Mouse (Mus musculus): ENCODE measurements at regions not wholly inside any gene's neighbourhood (a gene's known extent, or its start where the extent isn't known, plus 50 kb on each side); places are given as distances from the start of the nearest gene placed in this dataset.

DNA sequence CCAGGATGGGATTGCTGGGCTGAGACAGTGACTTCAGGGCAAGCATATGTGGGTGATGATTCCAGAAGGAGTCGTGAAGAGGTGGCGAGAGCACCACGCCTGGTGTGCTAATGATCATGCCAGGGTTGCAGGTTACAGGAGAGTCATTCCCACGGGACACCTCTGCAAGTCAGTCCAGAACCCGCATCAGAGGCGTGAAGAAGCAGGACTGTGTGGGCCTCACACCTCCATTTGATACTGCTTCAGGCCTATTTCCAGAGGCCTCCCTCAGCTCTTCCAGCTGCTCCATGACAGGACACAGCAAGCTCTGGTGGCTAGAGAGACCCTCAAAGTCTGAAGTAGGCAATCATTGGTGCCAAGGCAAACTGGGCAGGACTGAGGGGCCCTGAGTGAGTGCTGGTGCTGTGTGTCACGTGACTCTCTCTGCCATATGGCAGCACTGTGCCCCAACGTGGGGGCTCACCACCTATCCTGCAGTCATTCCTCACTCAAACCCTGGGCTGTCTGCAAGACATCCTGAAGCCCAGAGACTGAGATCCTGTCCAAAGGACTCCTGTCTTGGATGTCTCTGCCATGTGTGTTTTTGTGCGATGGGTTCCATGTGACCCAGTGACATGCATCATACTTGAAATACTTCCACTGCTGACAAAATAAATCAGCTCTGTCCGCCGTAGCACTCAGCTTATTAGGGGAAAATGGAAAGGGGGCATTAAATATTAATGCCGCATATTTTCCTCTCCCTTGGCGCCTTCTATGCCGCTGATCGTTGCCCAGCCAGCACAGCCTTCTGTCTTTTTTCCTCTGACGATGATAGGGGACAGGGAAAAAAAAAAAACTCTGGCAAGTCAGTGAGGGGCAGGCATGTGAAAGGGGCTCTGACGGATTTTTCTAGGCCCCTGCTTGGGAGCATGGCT is 247.6 kb upstream of the Habp2 start:
- DNase-seq (ENCODE audit: low spot score), result no peak

DNA sequence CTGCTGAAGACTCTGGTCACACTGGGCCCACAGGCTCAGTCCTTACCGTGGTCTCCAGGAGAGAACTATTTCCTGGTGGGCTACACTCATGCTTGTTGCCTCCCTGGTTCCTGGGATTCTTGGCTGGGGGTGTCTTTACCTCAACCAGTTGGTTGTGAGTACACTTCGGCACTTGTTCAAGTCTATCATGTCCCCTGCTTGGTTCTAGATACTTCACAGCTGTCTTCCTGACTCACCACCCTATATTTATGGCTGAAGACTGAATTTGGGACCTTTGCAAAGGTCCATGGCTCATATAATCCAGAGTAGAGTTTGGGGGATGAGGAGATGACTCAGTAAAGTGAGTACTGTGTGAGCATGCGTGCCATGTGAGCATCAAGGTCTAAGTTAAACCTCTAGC is 245.0 kb upstream of the Habp2 start:
- no peak for DNase-seq (ENCODE audit: low spot score)

DNA sequence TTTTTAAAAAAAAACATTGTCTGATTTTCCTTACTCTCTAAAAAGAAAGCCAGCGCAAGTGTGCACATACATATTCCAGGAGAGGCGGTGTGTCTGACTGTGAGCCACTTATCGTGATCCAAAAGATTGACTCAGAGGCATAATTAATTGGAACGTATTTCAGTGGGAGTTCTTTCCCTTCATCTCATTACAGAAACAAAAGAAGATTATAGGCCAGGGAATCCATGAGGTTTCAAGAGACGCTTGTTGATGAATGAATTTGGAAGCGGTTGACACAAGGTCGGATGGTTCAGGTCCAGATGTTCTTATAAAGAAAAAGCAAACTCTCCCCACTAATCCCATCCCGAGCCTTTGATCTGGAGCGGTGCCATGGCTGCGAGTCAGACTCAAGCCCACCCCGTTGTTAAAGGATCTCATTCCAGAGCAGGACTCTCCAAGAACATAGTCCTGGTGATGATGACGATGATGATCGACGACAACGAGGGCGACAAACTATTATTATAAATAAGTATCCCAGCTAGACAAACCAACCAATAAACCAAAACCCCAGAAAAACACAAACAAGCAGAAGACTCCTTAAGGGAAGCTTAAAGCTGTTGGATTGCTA is 240.1 kb upstream of the Habp2 start:
- DNase-seq (ENCODE audit: low spot score), result no peak

DNA sequence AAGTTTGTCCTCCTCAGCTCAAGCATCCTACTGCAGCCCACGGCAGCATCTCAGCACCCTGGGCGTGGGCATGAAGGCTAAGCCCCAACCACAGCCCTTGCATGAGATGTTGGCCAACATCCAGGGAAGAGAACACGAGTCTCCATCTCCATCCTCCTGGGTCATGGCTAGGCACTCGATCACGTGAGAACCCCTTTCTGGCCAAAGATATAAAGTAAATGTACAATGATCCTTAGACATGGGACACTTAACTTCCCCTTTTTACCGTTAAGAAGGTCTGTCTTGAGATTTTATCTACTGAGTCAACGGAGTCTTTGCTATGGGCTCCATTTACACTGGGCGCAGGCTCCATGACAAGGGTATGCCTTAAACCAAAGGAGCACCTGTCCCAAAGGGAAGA is 232.8 kb upstream of the Habp2 start:
- no peak for DNase-seq (ENCODE audit: low spot score)

DNA sequence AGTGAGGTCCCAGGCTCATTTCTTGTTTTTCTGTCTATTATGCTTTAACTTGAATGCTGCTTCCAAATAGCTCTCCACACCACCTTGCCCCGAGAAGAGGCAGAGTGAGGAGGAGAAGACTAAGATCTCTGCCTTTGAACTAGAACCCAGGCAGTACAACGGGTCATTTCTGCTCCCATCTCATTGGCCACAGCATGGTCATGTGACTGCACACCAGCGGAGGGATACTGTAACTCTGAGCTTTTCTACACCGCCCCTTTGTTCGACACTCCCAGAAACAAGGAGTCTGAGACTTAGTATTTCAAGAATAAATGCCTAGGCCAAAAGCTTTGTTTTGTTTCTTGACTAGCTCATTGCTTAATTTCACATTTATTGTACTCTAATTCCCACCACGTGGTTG is 230.5 kb upstream of the Habp2 start:
- DNase-seq (ENCODE audit: low spot score), result no peak

DNA sequence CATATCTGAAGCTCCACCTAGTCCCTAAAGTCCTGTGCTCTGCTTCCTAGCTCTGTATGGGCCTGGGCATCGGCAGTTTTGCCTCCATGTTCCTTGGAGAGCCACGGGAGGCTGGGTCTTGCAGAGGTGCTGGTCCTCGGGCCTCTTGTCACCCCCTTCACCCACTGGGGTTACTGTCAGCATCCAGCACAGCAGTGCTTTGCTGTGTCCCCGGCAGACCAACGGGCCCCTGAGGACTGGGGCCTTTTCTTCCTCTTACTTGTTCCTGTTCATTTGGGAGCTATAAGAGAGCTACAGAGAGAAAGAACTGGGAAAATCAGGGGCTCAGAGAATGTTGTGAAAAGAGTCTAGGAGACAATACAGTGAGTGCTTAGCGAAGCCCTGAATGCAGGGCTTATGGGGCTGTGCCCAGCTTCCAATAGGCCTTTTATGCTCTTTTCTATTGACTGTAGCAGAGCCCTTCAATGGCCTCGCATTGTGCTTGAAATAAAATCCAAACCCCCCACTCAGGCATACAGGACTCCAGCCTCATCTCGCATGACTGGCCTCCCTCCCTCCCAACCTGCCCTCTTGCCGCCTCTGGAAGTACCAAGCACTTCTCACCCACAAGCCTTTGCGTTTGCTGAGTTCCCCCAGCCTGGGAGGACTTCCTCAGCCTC is 224.9 kb upstream of the Habp2 start:
- no peak for DNase-seq (ENCODE audit: low spot score)

DNA sequence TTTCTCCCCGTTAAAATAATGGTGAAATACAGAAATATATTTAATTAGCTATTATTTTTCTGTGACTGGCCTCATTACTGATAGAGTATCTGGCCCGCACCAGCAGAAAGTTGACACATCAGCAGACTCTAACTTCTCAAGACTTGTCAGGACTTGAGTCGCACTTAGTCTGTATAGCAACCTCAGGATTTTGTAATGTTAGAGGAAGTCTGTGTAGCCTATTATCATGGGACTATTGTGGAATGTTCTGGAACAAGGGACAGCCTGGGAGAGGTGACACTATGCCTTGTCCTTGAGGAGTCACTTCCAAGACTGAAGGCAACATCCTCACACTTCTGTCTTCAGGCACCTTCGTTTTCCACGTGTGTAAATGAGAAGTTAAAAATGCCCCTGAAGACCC is 223.8 kb upstream of the Habp2 start:
- no peak for DNase-seq (ENCODE audit: low spot score)

DNA sequence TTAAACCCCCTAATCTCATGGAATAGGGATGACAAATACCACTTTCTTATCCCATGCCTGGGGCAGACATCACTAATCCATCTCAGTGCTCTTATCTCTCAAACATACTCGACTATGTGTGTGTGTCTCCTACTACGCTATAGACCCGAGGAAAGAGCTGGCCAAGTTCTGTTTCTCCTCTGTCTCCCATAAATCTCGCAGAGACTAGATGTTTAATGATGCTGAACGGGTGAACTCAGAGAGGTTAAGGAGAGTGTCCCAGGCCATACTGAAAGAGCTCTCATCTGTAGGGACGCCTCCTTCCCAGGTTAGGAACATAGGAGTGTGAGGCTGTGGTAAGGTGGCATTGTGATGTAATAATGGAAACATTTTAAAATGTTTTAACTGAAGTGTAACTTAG is 221.2 kb upstream of the Habp2 start:
- DNase-seq (ENCODE audit: low spot score), result no peak

DNA sequence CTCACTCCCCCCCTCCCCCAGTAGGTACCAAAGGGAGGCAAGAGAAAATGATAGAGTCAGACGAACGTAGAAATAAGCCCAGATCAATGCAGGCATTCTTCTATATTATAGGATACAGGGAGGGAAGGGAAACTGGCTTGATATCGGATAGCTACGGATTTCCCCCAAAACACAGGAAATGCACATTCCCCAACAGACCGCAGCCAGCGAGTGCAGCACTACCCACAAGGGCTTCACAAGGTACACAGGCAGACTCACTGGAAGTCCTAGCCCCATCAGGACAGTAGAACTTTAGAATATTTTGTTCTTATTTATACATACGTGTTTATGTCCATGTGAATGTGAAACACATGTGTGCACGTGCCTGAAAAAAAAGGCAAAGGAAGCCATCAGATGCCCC is 218.8 kb upstream of the Habp2 start:
- no peak for DNase-seq (ENCODE audit: low spot score)

DNA sequence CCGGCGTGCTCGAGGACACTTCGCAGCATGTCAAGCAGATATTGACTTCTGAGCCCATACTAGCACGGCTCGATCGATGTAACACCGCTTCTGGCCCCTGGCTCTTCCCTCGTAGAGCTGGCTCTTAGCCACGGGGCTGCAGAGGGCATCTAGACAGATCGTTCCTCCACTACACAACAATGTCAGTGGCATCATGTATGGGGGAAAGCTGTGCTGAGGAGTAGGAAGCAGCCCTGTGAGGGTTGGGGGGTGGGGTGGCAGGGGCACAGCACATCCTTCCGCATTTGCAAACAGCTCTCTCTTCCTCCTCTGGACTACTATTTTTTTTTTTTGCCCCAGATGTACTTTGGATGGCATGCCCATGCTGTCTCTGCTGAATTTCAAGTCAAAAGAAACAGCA is 218.1 kb upstream of the Habp2 start:
- no peak for DNase-seq (ENCODE audit: low spot score)

DNA sequence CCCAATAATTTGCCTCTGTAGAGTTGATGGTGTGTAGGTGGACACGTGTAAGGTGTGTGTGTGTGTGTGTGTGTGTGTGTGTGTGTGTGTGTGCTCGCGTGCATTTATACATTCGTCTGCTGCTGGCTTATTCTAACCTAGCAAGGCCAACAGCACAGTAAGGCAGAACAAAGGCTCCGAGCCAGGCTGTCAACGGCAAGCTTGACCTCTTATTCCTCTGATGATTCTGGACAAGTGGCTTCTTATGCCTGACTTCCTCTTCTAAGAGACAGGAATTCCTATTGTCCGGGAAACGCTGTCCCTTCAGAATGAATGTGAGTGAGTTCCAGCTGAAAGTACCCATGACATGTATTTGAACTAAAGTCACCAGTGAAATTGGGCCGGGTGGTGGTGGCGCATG is 217.7 kb upstream of the Habp2 start:
- no peak for DNase-seq (ENCODE audit: low spot score)

DNA sequence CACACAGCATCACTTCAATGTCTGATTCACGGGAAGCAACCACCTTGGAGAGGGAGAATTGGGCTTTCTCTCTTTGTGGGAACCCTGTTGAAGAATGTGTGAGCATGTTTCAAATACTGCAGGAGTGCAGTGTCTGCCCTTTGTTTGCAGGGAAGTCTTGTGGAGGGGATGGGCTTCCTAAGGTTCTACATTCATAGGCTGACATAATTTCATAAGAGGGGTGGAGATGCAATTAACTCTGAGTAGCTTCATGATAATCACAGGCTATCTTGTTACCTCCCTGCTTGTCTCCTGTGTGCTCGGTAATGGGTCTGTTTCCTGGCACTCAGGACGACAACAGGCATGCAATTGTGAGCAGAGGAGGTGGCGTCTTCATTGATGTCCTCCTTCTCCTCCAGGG is 215.6 kb upstream of the Habp2 start:
- DNase-seq (ENCODE audit: low spot score), result no peak

DNA sequence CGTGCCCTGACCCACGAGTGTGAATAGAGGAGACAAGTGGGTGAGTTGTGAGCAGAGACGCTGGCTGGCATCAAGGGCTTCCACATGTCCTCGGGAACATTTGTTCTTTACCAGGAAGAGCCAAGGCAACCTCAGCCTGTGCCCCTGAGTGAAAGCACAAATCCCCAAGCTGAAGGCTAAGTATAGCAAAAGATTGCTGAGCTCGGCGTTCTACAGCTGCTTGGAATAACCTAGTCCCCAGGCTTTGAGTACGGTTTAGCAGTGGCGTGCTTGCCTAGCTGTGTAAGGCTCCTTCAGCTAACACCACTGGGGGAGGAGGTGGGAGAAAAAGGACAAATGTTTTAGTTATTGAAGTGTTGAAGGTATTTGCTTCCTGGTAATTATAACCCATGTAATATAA is 210.8 kb upstream of the Habp2 start:
- no peak for DNase-seq (ENCODE audit: low spot score)

DNA sequence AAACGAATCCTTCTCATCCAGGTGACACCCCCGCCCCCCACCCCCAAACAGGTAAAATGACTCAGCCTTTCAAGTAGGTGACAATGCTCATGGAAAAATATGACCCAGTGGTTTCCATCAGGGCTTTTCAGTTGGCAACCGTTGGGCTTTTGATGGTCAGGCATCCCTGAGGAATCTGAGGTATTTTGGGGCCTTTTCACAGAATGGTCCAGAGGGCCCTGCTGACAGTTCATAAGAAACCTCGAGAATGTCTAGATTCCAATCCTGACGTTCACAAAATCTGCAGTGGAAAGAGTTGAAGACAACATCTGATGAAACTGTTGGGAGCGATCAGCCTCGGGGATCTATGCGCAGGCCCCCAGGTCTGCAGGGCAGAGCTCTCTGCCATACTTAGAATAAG is 209.4 kb upstream of the Habp2 start:
- no peak for DNase-seq (ENCODE audit: low spot score)

DNA sequence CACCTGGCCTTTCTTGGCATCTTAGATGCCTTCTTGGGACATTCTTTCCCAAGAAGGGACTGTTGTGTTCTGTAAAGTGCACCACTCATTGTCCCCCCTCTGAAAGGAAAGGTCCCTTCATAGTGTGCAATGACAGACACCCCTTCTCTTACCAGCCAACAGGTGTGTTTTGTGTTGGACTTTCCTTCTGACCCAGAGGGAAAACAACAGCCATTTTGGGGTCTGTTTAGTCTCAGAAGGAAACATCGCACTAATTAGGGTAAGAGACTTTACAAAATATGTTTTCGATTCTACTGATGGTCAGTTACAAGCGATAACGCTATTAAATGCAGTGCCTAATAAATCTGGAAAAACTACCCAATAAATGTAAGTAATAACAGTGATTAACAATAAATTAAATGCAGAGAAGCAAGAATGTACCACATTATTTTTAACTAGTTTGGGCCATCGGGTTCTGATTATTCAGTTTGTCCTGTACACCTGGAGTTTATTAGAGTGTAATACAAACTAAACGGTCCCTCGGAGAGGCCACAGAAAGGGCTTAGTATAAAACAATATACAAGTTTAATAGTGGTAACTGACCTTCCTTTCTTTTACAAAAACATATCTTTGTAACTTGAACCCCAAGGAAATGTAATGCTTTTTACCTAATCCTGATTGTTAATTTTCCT is 200.4 kb upstream of the Habp2 start:
- no peak for DNase-seq (ENCODE audit: low spot score)

DNA sequence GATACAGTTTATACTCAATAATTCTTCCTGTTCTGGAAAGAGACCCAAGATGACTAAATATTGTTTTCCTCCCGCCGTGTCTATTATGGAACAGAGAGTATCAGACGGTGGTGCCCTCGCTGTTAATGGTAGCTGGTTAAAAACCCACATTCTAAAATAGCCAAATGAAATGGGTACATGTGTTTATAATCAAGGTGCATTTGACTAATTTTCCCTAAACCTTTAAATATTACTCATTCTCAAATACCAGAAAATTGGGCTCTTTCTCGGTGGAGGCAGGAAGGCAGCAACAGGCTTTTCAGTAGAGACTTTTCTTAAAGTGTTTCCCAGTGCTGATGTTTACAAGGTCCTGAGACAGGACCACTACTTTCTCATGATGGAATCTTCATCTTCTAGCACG is 199.8 kb upstream of the Habp2 start:
- no peak for DNase-seq (ENCODE audit: low spot score)

DNA sequence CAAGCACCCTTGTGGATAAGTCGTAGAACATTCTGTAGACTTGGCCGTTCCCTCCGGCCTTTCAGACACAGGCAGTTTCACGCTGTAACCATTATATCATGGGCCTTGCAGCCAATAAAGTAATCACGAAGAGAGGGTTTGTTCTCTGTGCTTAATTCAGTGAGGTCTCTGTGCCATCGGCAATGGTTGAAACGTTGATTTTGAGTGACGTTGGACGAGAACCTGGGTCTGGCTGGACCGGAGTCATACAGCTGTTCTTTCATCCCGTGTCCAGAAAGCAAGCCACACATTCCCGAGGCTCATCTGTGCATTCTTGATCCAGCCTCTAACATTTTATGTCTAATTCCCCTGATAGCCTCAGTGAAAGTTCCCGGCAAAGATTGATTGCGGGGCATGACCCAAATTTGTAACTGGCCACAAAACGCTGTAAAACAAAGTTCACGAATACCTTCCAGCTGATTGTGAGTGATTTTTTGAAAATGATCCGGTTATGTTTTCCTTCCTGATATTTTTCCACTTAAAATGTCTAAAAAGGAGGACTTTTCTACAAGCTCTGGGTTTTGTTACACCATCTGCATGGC is 197.1 kb upstream of the Habp2 start:
- DNase-seq (ENCODE audit: low spot score), result no peak

DNA sequence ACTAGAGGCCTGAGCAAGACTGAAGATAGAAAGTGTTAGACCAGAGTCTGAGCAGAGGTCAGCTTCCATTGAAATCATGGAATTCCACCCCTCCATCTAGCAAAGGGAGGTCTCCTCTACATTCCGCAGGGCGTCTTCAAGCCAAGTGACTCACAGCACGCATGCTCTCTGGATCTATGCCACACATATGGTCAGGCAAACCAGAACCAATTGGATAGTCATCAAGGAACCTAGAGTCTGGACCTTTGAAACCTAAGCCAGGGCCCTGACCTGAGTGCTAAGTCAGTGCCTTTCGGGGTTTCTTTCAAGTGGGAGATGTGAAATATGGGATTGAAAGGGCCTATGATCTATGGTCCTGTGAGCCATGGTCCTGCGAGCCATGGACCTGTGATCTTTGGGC is 195.4 kb upstream of the Habp2 start:
- DNase-seq (ENCODE audit: low spot score), result no peak

DNA sequence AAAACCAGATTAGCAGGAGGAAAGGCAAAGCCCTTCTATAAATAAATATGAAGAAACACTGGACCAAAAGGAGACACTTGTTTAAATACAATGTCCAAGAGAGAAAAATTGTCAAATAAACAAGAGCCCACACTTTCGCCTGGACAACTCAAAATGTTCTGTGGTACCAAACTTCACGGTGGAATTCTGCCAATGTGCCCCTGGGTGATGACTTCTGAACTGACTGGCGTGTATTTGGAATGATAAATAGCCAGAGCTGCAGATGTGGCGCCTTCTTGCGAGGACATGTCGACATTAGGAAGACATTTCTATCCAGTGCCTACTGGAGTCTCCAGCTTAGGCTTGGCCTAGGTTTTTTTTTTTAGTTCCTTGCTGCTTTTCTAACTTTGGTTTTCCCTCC is 191.1 kb upstream of the Habp2 start:
- DNase-seq (ENCODE audit: low spot score), result no peak

DNA sequence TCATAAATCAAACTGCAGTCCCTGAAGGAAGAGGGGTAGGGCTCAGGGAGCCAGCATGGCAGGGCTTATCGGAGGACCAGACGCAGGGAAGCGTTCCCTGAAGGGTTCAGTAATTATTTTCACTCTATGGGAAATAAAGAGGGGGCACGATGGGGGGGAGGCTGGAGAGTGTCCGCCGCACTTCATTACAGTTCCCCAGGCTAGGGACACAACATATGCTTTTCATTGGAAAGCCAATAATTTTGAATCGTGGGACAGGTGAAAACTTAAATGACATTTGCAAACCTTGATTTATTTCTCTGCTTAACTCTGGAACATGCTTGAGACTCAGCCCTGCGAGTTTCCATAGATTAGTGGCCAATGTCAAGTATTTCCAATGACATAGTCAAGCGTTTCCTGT is 187.2 kb upstream of the Habp2 start:
- DNase-seq (ENCODE audit: low spot score), result no peak

DNA sequence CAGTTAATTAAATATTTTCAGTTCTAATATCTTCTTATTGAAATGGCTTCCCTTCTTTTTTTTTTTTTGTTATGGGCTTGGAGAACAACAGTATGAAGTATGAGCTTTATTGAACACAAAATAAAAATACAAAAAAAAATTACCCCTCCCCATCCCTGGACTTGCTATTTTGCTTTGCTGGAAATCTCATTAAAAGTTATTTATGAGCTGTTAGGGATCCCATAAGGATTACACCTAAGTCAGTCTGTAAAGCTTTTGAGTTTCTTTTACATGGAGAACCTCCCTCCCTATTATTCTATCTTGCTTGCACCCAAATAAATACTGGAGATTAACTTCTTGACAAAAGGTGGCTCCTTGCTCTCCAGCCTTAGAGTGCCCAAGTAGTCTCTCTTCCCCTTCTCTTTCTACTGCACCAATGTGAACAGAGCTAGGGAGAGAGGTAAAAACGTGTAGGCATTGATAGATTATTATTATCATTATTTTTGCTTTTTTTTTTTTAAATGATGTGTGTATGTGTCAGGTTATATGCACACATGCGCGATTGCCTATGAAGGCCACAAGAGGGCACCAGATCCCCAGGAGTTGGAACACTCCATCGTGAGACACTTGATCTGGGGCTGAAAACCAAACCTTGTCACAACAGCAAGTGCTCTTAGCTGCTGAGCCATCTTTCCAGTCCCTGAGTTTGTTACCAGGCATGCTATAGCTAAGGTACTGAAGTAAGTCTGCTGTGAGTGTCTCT is 186.6 kb upstream of the Habp2 start:
- DNase-seq (ENCODE audit: low spot score), result no peak
